Comparison of ENCODE assay signal across 8 mouse cellular contexts in the genomic region with DNA sequence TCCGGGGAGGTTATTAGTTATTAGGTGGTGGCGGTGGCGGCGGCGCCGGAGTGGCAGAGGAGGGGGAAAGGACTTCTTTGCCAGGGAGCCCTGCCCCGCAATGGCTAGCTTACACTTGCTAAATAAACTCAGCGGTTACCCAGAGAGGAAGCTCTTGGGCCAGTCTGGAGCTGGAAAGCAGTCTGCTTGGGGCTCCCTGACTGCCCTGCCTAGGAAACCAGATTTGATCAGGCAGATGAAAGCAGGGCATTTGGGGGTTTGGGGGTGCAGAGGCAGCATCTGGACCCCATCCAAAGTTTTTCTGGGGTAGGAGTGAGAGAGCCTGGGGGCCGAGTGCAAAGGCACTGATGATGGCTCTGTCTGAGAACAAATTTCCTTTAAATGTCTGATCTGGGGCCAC. TPM values are rescaled to one million over a fixed set of nuclear protein-coding genes. Genes with fewer than 3 reads are reported as not detected.
DNase-seq lines count a peak whose midpoint lies in the region; ATAC-seq and TF ChIP-seq lines count a peak whose summit lies in the region.

No protein-coding gene starts in this region.

- H3K27ac ChIP-seq in left cerebral cortex, adult 2 months, result peak overlapping the region; percentile 36; the same call in 1 of the 2 replicates
- H3K27ac ChIP-seq in embryonic facial prominence, embryonic 13.5 days, result peak overlapping the region; percentile 81
- no peak overlapping the region for H3K27ac ChIP-seq in hindbrain, postnatal 0 days
- no peak overlapping the region for H3K27ac ChIP-seq in midbrain, embryonic 16.5 days (ENCODE audit: low read length)

- H3K9ac ChIP-seq in embryonic facial prominence, embryonic 13.5 days, result peak overlapping the region; percentile 79
- H3K9ac ChIP-seq in hindbrain, postnatal 0 days (replicated peaks; ENCODE audit: low read length), result no peak overlapping the region
- H3K9ac ChIP-seq in midbrain, embryonic 16.5 days (ENCODE audit: low read depth, low read length), result peak overlapping the region; percentile 4

- no peak for DNase-seq in left cerebral cortex, adult 2 months (ENCODE audit: extremely low spot score in 1 of 2, low spot score in 2 of 2)
- DNase-seq in left cerebral cortex, postnatal 4 days, result no peak
- no peak for DNase-seq in hindbrain, postnatal 0 days (ENCODE audit: low spot score)
- DNase-seq in cerebellum, postnatal 14 days, result no peak
- DNase-seq in urinary bladder, postnatal 14 days (ENCODE audit: low spot score), result no peak

- no peak for TF ChIP-seq CTCF in left cerebral cortex, adult 2 months (IDR thresholded peaks at IDR 0.05)
- no peak for TF ChIP-seq CTCF in hindbrain, postnatal 0 days (IDR thresholded peaks at IDR 0.05; ENCODE audit: low read depth)

- H3K4me2 ChIP-seq in embryonic facial prominence, embryonic 13.5 days, result peak overlapping the region; percentile 80
- peak overlapping the region; percentile 76 for H3K4me2 ChIP-seq in hindbrain, postnatal 0 days (ENCODE audit: low read depth, low read length)
- H3K4me2 ChIP-seq in midbrain, embryonic 16.5 days (ENCODE audit: low read length), result peak overlapping the region; percentile 53

- H3K27me3 ChIP-seq in embryonic facial prominence, embryonic 13.5 days, result peaks cover 22% of the 10 kb centered on the region
- H3K27me3 ChIP-seq in hindbrain, postnatal 0 days (ENCODE audit: insufficient read depth, low read length), result no peaks in the 10 kb centered on the region
- peaks cover 9% of the 10 kb centered on the region for H3K27me3 ChIP-seq in midbrain, embryonic 16.5 days (ENCODE audit: control insufficient read depth, insufficient read depth, low read depth, low read length)

- H3K9me3 ChIP-seq in embryonic facial prominence, embryonic 13.5 days, result no peaks in the 10 kb centered on the region
- no peaks in the 10 kb centered on the region for H3K9me3 ChIP-seq in hindbrain, postnatal 0 days (ENCODE audit: low read length)
- H3K9me3 ChIP-seq in midbrain, embryonic 16.5 days (replicated peaks; ENCODE audit: control insufficient read depth, low read length, poor library complexity, severe bottlenecking), result no peaks in the 10 kb centered on the region

- ATAC-seq in embryonic facial prominence, embryonic 13.5 days (ENCODE audit: insufficient number of reproducible peaks, insufficient read depth, low FRiP score, low TSS enrichment, low read depth), result no peak
- ATAC-seq in hindbrain, postnatal 0 days, result peak; percentile 7; the same call in 1 of the 2 replicates
- peak; percentile 34; the same call in 1 of the 2 replicates for ATAC-seq in midbrain, embryonic 16.5 days
- ATAC-seq in activated CD4-positive, CD25-positive, alpha-beta regulatory T cell, adult 4 months, result no peak

- WGBS in embryonic facial prominence, embryonic 13.5 days, result 3% methylated on average over 9 of the region's 9 CpGs
- WGBS in hindbrain, postnatal 0 days, result 4% methylated on average over 9 of the region's 9 CpGs
- 3% methylated on average over 9 of the region's 9 CpGs for WGBS in midbrain, embryonic 16.5 days

- peaks cover 17% of the 10 kb centered on the region for H3K4me1 ChIP-seq in embryonic facial prominence, embryonic 13.5 days
- H3K4me1 ChIP-seq in hindbrain, postnatal 0 days (ENCODE audit: insufficient read depth, low read length), result peaks cover 7% of the 10 kb centered on the region; the same call in 1 of the 2 replicates
- H3K4me1 ChIP-seq in midbrain, embryonic 16.5 days (ENCODE audit: control insufficient read depth, insufficient read depth, low read length), result peaks cover 10% of the 10 kb centered on the region; the same call in 1 of the 2 replicates

- no peaks in the 10 kb centered on the region for H3K36me3 ChIP-seq in embryonic facial prominence, embryonic 13.5 days
- no peaks in the 10 kb centered on the region for H3K36me3 ChIP-seq in hindbrain, postnatal 0 days (ENCODE audit: insufficient read depth, low read length)
- H3K36me3 ChIP-seq in midbrain, embryonic 16.5 days (ENCODE audit: control insufficient read depth, insufficient read depth, low read length), result no peaks in the 10 kb centered on the region

- intact Hi-C loops in left cerebral cortex, adult 2 months (cut with DNase I), result no loop called here
- intact Hi-C loops in left cerebral cortex, postnatal 4 days (cut with DNase I), result loop anchor here (10.0 kb wide), 1 partner anchor 947 kb away; no protein-coding TSS in a partner anchor

- H3K4me3 ChIP-seq in left cerebral cortex, adult 2 months, result peak overlapping the region; percentile 49
- H3K4me3 ChIP-seq in embryonic facial prominence, embryonic 13.5 days, result peak overlapping the region; percentile 57
- H3K4me3 ChIP-seq in hindbrain, postnatal 0 days (ENCODE audit: low read length), result peak overlapping the region; percentile 36
- H3K4me3 ChIP-seq in midbrain, embryonic 16.5 days (ENCODE audit: low read depth, low read length), result peak overlapping the region; percentile 27

RNA-seq across cellular contexts. Expression of a gene that starts 6.1 kb away (rescaled TPM):
- total RNA-seq in left cerebral cortex, adult 2 months (2021), result 10 to 100 TPM; 21.6 to 22.4 TPM
- total RNA-seq in left cerebral cortex, postnatal 4 days (2021), result 10 to 100 TPM; 27.4 to 31.8 TPM
- 31.1 and 31.9 TPM in 2 replicates for polyA plus RNA-seq in embryonic facial prominence, embryonic 13.5 days (2015; fragmentation: Nextera tagmentation; extraction: Ambion mirVana)
- 0.14 and 0.47 TPM in 2 replicates for total RNA-seq in hindbrain, postnatal 0 days (2014; rRNA removed)
- polyA plus RNA-seq in hindbrain, postnatal 0 days (2015; fragmentation: Nextera tagmentation; extraction: Ambion mirVana), result 1.7 and 2.3 TPM in 2 replicates
- polyA plus RNA-seq in midbrain, embryonic 16.5 days (2015; fragmentation: Nextera tagmentation; extraction: Ambion mirVana), result 1.1 and 1.8 TPM in 2 replicates
- polyA plus RNA-seq in activated CD4-positive, CD25-positive, alpha-beta regulatory T cell, adult 4 months (2017; shearing (Covaris generic)), result not detected

Comparison
In these comparisons a context has a peak if more than half of its experiments do, and no peak if none do; other contexts are left out.
1. H3K27ac ChIP-seq: peak in left cerebral cortex, adult 2 months (single experiment) and embryonic facial prominence, embryonic 13.5 days (single experiment); none in hindbrain, postnatal 0 days (single experiment) and midbrain, embryonic 16.5 days (single experiment).
2. ATAC-seq: peak in hindbrain, postnatal 0 days (single experiment) and midbrain, embryonic 16.5 days (single experiment); none in embryonic facial prominence, embryonic 13.5 days (single experiment) and activated CD4-positive, CD25-positive, alpha-beta regulatory T cell, adult 4 months (single experiment).
3. Peak in every context shown above with its lines, with median percentiles within 50 percentile points of each other: H3K4me3 ChIP-seq and H3K4me2 ChIP-seq.